Mouse (Mus musculus) liver, adult 2 months (tissue): ENCODE data around the gene Stat5a.

Experiments
- CTCF ChIP-seq: fragments of 200-500 bp; IDR thresholded peaks from 2 replicates; pipeline ENCODE4 v1.5.1; 2011; ENCODE audit warnings: low read depth, low read length, control low read depth
- POLR2A ChIP-seq: fragments of 200-500 bp; IDR thresholded peaks from 2 replicates; pipeline ENCODE4 v1.6.1; 2011; ENCODE audit warnings: low read length, control low read depth; ENCODE audit not compliant: insufficient read depth; ENCODE audit errors: extremely low read depth

GRCm38 (mm10) chr11:100844121-100844520, 15.0 kb upstream of the Stat5a start:
- TF ChIP-seq CTCF (no peak), POLR2A (no peak)
